Mouse (Mus musculus): ENCODE results near the gene Msantd3. TPM values are rescaled to one million over a fixed set of nuclear protein-coding genes. Genes with fewer than 3 reads are reported as not detected.

Gene Msantd3
- polyA plus RNA-seq, 1 experiment from 2014 or later: 30.3 TPM

- Histone ChIP-seq H3K27ac (ENCODE audit: low read depth, low read length) (no peak overlapping the region), H3K4me1 (ENCODE audit: control insufficient read depth, insufficient read depth, low read length) (peaks cover 45% of the 10 kb centered on the region), H3K27me3 (ENCODE audit: control insufficient read depth, insufficient read depth, low read length) (no peaks in the 10 kb centered on the region), H3K9me3 (replicated peaks; ENCODE audit: control insufficient read depth, low read length) (no peaks in the 10 kb centered on the region), H3K4me3 (ENCODE audit: low read depth, low read length) (no peak overlapping the region), H3K9ac (ENCODE audit: low read depth, low read length) (no peak overlapping the region), H3K4me2 (no peak overlapping the region), H3K36me3 (ENCODE audit: control insufficient read depth, insufficient read depth, low read length) (peaks cover 6% of the 10 kb centered on the region; the same call in 1 of the 2 replicates)
- no peak for ATAC-seq (replicated peaks; ENCODE audit: insufficient number of reproducible peaks, low FRiP score, low TSS enrichment)
- 23% methylated on average over 6 of the region's 6 CpGs for WGBS (ENCODE audit: insufficient replicate concordance)
Measured at GRCm38 (mm10) chr4:48548393-48549045, 8.8 kb downstream of the Msantd3 start.

- Histone ChIP-seq H3K4me3 (ENCODE audit: low read depth, low read length) (no peak overlapping the region), H3K9ac (ENCODE audit: low read depth, low read length) (no peak overlapping the region), H3K27ac (ENCODE audit: low read depth, low read length) (no peak overlapping the region), H3K9me3 (replicated peaks; ENCODE audit: control insufficient read depth, low read length) (no peaks in the 10 kb centered on the region), H3K27me3 (ENCODE audit: control insufficient read depth, insufficient read depth, low read length) (no peaks in the 10 kb centered on the region), H3K4me2 (no peak overlapping the region), H3K36me3 (ENCODE audit: control insufficient read depth, insufficient read depth, low read length) (peaks cover 6% of the 10 kb centered on the region; the same call in 1 of the 2 replicates), H3K4me1 (ENCODE audit: control insufficient read depth, insufficient read depth, low read length) (peaks cover 34% of the 10 kb centered on the region)
- WGBS (ENCODE audit: insufficient replicate concordance): 60% methylated on average over 5 of the region's 5 CpGs
- ATAC-seq (replicated peaks; ENCODE audit: insufficient number of reproducible peaks, low FRiP score, low TSS enrichment): no peak
Measured at GRCm38 (mm10) chr4:48549661-48550060, 9.9 kb downstream of the Msantd3 start.

GRCm38 (mm10) chr4:48552486-48553064 lies 12.8 kb downstream of the Msantd3 start:
- peaks cover 6% of the 10 kb centered on the region; the same call in 1 of the 2 replicates for H3K36me3 ChIP-seq (ENCODE audit: control insufficient read depth, insufficient read depth, low read length)
- ATAC-seq (replicated peaks; ENCODE audit: insufficient number of reproducible peaks, low FRiP score, low TSS enrichment): no peak
- H3K4me3 ChIP-seq (ENCODE audit: low read depth, low read length): no peak overlapping the region
- no peaks in the 10 kb centered on the region for H3K9me3 ChIP-seq (replicated peaks; ENCODE audit: control insufficient read depth, low read length)
- no peak overlapping the region for H3K4me2 ChIP-seq
- WGBS (ENCODE audit: insufficient replicate concordance): 94% methylated on average over 27 of the region's 27 CpGs
- no peak overlapping the region for H3K9ac ChIP-seq (ENCODE audit: low read depth, low read length)
- H3K27ac ChIP-seq (ENCODE audit: low read depth, low read length): no peak overlapping the region
- no peaks in the 10 kb centered on the region for H3K27me3 ChIP-seq (ENCODE audit: control insufficient read depth, insufficient read depth, low read length)
- peaks cover 15% of the 10 kb centered on the region for H3K4me1 ChIP-seq (ENCODE audit: control insufficient read depth, insufficient read depth, low read length)

GRCm38 (mm10) chr4:48554132-48554531 lies 14.4 kb downstream of the Msantd3 start:
- Histone ChIP-seq H3K36me3 (ENCODE audit: control insufficient read depth, insufficient read depth, low read length) (peaks cover 8% of the 10 kb centered on the region; the same call in 1 of the 2 replicates), H3K4me3 (ENCODE audit: low read depth, low read length) (no peak overlapping the region), H3K27ac (ENCODE audit: low read depth, low read length) (no peak overlapping the region), H3K27me3 (ENCODE audit: control insufficient read depth, insufficient read depth, low read length) (no peaks in the 10 kb centered on the region), H3K9ac (ENCODE audit: low read depth, low read length) (no peak overlapping the region), H3K9me3 (replicated peaks; ENCODE audit: control insufficient read depth, low read length) (no peaks in the 10 kb centered on the region), H3K4me2 (no peak overlapping the region), H3K4me1 (ENCODE audit: control insufficient read depth, insufficient read depth, low read length) (peaks cover 1% of the 10 kb centered on the region; the same call in 1 of the 2 replicates)
- no peak; the same call in 1 of the 2 replicates for ATAC-seq (replicated peaks; ENCODE audit: insufficient number of reproducible peaks, low FRiP score, low TSS enrichment)
- 87% methylated on average over 7 of the region's 7 CpGs for WGBS (ENCODE audit: insufficient replicate concordance)

- Histone ChIP-seq H3K27ac (ENCODE audit: low read depth, low read length) (no peak overlapping the region), H3K27me3 (ENCODE audit: control insufficient read depth, insufficient read depth, low read length) (no peaks in the 10 kb centered on the region), H3K4me2 (no peak overlapping the region), H3K9ac (ENCODE audit: low read depth, low read length) (no peak overlapping the region), H3K4me1 (ENCODE audit: control insufficient read depth, insufficient read depth, low read length) (no peaks in the 10 kb centered on the region), H3K9me3 (replicated peaks; ENCODE audit: control insufficient read depth, low read length) (no peaks in the 10 kb centered on the region), H3K4me3 (ENCODE audit: low read depth, low read length) (no peak overlapping the region), H3K36me3 (ENCODE audit: control insufficient read depth, insufficient read depth, low read length) (peaks cover 8% of the 10 kb centered on the region; the same call in 1 of the 2 replicates)
- WGBS (ENCODE audit: insufficient replicate concordance): 16% methylated on average over 3 of the region's 3 CpGs
- ATAC-seq (replicated peaks; ENCODE audit: insufficient number of reproducible peaks, low FRiP score, low TSS enrichment): no peak
Measured at GRCm38 (mm10) chr4:48555729-48556128, 16.0 kb downstream of the Msantd3 start.

GRCm38 (mm10) chr4:48559652-48560051 lies 19.9 kb downstream of the Msantd3 start:
- Histone ChIP-seq H3K4me1 (ENCODE audit: control insufficient read depth, insufficient read depth, low read length) (no peaks in the 10 kb centered on the region), H3K27ac (ENCODE audit: low read depth, low read length) (no peak overlapping the region), H3K4me2 (no peak overlapping the region), H3K4me3 (ENCODE audit: low read depth, low read length) (no peak overlapping the region), H3K9ac (ENCODE audit: low read depth, low read length) (no peak overlapping the region), H3K27me3 (ENCODE audit: control insufficient read depth, insufficient read depth, low read length) (no peaks in the 10 kb centered on the region), H3K36me3 (ENCODE audit: control insufficient read depth, insufficient read depth, low read length) (peaks cover 6% of the 10 kb centered on the region; the same call in 1 of the 2 replicates), H3K9me3 (replicated peaks; ENCODE audit: control insufficient read depth, low read length) (no peaks in the 10 kb centered on the region)
- WGBS (ENCODE audit: insufficient replicate concordance): 87% methylated on average over 14 of the region's 14 CpGs
- ATAC-seq (replicated peaks; ENCODE audit: insufficient number of reproducible peaks, low FRiP score, low TSS enrichment): no peak

GRCm38 (mm10) chr4:48561824-48562223 lies 22.1 kb downstream of the Msantd3 start:
- H3K9ac ChIP-seq (ENCODE audit: low read depth, low read length): no peak overlapping the region
- no peaks in the 10 kb centered on the region for H3K9me3 ChIP-seq (replicated peaks; ENCODE audit: control insufficient read depth, low read length)
- no peak for ATAC-seq (replicated peaks; ENCODE audit: insufficient number of reproducible peaks, low FRiP score, low TSS enrichment)
- H3K36me3 ChIP-seq (ENCODE audit: control insufficient read depth, insufficient read depth, low read length): peaks cover 6% of the 10 kb centered on the region; the same call in 1 of the 2 replicates
- no peak overlapping the region for H3K4me3 ChIP-seq (ENCODE audit: low read depth, low read length)
- H3K27me3 ChIP-seq (ENCODE audit: control insufficient read depth, insufficient read depth, low read length): no peaks in the 10 kb centered on the region
- no peak overlapping the region for H3K4me2 ChIP-seq
- 0 out of 2 replicates have a peak, but pooled peaks cover 2% of the 10 kb centered on the region for H3K4me1 ChIP-seq (ENCODE audit: control insufficient read depth, insufficient read depth, low read length)
- no peak overlapping the region for H3K27ac ChIP-seq (ENCODE audit: low read depth, low read length)
- WGBS (ENCODE audit: insufficient replicate concordance): 89% methylated on average over 8 of the region's 8 CpGs

GRCm38 (mm10) chr4:48564962-48565361 lies 25.2 kb downstream of the Msantd3 start:
- no peaks in the 10 kb centered on the region for H3K27me3 ChIP-seq (ENCODE audit: control insufficient read depth, insufficient read depth, low read length)

More at GRCm38 (mm10) chr4:48564962-48565361, 25.2 kb downstream of the Msantd3 start:
- peaks cover 8% of the 10 kb centered on the region for H3K4me1 ChIP-seq (ENCODE audit: control insufficient read depth, insufficient read depth, low read length)
- ATAC-seq (replicated peaks; ENCODE audit: insufficient number of reproducible peaks, low FRiP score, low TSS enrichment): no peak
- H3K9ac ChIP-seq (ENCODE audit: low read depth, low read length): no peak overlapping the region
- no peak overlapping the region for H3K4me2 ChIP-seq
- H3K9me3 ChIP-seq (replicated peaks; ENCODE audit: control insufficient read depth, low read length): no peaks in the 10 kb centered on the region
- H3K36me3 ChIP-seq (ENCODE audit: control insufficient read depth, insufficient read depth, low read length): 0 out of 2 replicates have a peak, but pooled peaks cover 4% of the 10 kb centered on the region
- H3K4me3 ChIP-seq (ENCODE audit: low read depth, low read length): no peak overlapping the region
- H3K27ac ChIP-seq (ENCODE audit: low read depth, low read length): no peak overlapping the region
